Mouse (Mus musculus) adipose tissue, adult 10 weeks (tissue): Measurements from ENCODE around the gene Pigw. TPM values are rescaled to one million over a fixed set of nuclear protein-coding genes. Genes with fewer than 3 reads are reported as not detected.

Experiments used
- polyA plus RNA-seq: library from polyadenylated mRNA; stranded (reverse); fragments of 350-450 nt; fragmentation: Illumina TruSeq; extraction: RNeasy Lipid Tissue Mini Kit (QIAGEN cat#74804); gene quantifications from one replicate; pipeline ENCODE4 v1.2.3, GENCODE M21; 2014; ENCODE audit warnings: low read depth, low replicate concordance

Pigw gene
- 6.4 TPM for polyA plus RNA-seq

DNA sequence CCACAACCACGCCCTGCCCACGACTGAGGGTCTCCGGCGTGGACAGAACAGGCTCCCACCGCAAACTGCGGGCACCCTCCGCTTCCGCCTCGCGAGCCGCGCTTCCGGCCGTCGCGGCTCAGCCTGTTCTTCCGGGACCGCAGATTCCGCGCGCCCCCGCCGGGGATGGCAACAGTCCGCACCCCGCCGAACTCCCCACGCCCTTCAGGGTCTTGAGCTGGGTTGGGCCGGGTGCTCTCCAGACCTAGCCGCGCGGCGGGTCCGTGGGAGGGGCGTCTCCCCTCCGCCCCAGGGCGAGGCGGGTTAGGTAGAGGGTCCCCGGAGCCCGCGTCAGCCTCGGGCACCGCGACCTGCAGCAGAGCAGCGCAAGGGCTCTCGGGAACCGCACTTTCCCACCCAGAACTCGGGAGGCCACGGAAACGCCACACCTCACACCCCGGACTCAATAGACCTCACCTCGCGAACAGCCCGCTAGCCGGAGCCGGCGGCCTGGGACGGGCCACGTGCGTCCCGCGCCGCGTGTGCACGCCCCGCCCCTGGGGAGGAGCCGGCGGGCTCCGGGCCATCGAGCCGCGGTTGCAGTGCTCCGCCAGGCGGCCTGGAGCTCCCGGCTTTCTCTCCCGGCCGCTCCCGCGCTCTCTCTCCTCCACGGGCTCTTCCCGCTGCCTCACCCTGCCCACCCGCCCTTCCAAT is at the start of gene Pigw, which contains the start of gene Myo19:
Pigw (minus strand) TSS at position 514 of the 693 bp plus-strand sequence.
Myo19 (plus strand) TSS at position 377 of the 693 bp plus-strand sequence.

DNA sequence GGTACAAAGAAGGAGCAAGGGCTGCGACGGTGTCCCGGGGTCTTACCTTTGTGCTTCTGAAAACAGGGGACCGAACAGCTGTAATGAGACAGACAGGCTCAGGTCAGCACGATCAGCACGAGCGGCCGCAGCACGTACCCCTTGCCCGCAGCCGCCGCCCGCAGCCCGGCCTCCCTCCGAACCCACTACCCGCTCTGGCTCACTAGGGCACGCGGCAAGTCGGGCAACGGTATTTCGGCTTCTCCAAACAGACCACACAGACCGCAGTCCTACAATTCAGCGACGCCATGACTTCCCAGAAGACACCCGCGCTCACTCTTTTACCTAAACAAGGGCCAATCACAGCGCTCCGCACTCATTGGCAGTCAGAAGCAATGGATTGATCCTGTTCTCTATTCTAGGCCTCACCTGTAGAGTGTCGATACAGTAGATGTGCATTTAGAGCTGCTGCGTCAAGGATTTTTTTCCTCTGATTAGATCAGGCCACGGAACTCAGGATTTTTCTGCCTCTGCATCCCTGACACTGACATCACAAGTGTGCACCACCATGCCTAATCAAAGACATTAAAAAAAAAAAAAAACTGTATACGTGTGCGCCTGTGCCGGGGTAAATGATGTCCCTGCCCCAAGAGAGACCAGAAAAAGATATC is 36.1 kb upstream of the Pigw start, which contains the start of gene Znhit3:
Znhit3 (minus strand) TSS at position 314 of the 650 bp plus-strand sequence.

DNA sequence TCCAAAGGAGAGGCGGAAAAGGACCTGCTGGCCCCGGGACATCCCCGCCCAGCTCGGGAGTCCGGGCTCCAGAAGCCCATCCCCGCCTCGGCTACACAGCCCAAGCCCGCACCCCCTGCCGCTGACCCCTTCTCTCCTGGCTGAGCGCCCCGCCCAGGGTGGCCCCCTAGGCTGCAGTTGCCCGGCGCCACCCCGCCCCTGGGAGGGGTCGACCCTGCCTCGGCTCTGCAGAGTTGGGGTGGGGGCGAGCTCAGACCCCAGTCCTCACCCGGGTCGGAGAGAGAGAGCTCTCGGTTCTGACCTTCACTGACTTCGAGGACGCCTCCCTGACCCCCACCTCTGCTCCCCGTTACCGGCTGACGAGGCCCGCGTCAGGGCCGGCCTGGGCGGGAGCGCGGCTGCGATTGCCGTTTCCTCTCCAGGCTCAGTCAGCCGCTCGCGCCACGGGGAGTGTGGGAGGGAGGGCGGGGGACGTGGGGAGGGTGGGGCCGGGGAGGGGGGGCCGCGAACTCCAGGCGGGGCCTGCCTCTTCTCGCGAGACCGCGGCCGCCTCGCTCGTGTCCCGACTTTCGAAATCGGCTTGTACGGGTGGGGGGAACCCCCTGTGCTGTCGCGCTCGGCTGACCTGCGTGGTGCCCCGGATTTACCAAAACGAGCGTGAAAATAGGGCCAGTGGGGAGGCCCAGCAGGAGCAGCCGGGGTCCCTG is 9.6 kb downstream of the Pigw start, which contains the start of gene Ggnbp2:
Ggnbp2 (minus strand) TSS at position 481 of the 707 bp plus-strand sequence.

DNA sequence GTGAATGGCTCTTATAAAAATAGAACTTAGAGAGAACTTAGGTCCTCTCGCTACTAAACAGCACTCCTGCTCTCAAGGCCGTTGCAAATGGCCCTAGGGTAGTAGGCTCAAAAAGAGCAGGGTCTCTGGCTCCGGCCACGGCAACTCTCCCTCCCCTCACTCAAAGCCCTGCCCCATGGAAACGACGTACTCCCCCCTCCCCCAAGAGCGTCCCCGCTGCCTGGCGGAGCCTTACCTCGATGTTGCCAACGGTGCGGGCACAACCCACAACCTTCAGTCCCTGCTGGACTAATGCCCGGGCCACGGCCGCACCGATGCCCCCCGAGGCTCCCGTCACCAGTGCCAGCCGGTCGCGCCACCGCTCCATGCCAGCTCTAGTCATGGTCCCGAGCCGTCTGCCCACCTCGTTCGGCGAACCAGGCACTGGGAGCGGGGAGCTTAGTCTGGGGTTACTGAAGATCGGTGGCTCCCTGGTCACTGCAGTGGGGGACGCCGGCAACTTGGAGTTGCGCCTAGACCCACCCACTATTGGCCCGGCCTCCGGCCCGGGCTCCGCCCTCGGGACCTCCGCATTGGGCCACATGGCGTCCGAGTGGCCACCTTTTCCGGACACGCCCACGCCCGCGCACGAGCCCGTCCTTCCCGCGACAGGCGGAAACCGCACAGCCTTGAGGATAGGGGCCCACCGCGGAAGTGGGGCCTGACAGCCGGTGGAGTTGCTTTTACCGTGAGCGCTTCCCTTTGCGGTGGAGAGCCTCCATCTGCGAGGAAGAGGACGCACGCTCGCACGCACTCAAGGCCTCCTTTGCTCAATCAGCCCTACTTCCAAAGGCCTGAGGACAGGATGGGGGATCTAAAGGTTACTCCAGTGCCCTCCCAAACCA is 51.3 kb downstream of the Pigw start, which contains the start of gene Dhrs11:
Dhrs11 (minus strand) TSS at position 479 of the 884 bp plus-strand sequence.

Other genes with a start within 250 kb of the Pigw start
- gene Mrm1, start 60.8 kb downstream of the Pigw start, polyA plus RNA-seq, result 7.5 TPM
- gene Dhrs11, start 51.3 kb downstream of the Pigw start, polyA plus RNA-seq, result 12.5 TPM
- gene Ggnbp2, start 9.5 kb downstream of the Pigw start, polyA plus RNA-seq, result 78.5 TPM
- 8.1 TPM for gene Myo19, start 137 bp downstream of the Pigw start, polyA plus RNA-seq
- 16.7 TPM for gene Znhit3, start 36.1 kb upstream of the Pigw start, polyA plus RNA-seq
- 124 TPM for gene Car4, start 77.5 kb upstream of the Pigw start, polyA plus RNA-seq